In genomic region chr4:69892829-69893175, GRCm38 (mm10) we compare ENCODE assay signal across 24 mouse cellular contexts.
A peak's percentile ranks its signal among the peaks of the same experiment; 100 is the strongest.
DNase-seq lines count a peak whose midpoint lies in the region; ATAC-seq lines count a peak whose summit lies in the region.
"Had no signal": no experiment of that assay in that cellular context is flagged by ENCODE, and none has a peak within 500 bp of the region (broad histone marks: within the 10 kb centered on the region; RNA-seq: fewer than 3 reads in every experiment).

No protein-coding gene starts in this region.

- H3K4me3 ChIP-seq in midbrain, embryonic 10.5 days: no peak overlapping the region
- H3K4me3 ChIP-seq in midbrain, embryonic 16.5 days (ENCODE audit: low read depth, low read length): no peak overlapping the region
- H3K4me3 ChIP-seq: embryonic facial prominence, embryonic 10.5 days; embryonic facial prominence, embryonic 12.5 days; forebrain, embryonic 13.5 days; forebrain, embryonic 15.5 days had no signal

- no peak overlapping the region for H3K9ac ChIP-seq in midbrain, embryonic 16.5 days (ENCODE audit: low read depth, low read length)
- H3K9ac ChIP-seq: embryonic facial prominence, embryonic 12.5 days; forebrain, embryonic 13.5 days; forebrain, embryonic 15.5 days; forebrain, postnatal 0 days had no signal

- 0 out of 2 replicates have a peak overlapping the region, but pooled peaks have one; percentile 42 for H3K27ac ChIP-seq in midbrain, embryonic 10.5 days (replicated peaks)
- H3K27ac ChIP-seq in midbrain, embryonic 16.5 days (ENCODE audit: low read length): no peak overlapping the region
- H3K27ac ChIP-seq: embryonic facial prominence, embryonic 10.5 days; embryonic facial prominence, embryonic 12.5 days; forebrain, embryonic 13.5 days; forebrain, embryonic 15.5 days had no signal

- no peak for ATAC-seq in midbrain, embryonic 16.5 days
- ATAC-seq: CD4-positive, CD25-positive, alpha-beta regulatory T cell, adult 4 months; forebrain, postnatal 0 days; Patski had no signal

- no peaks in the 10 kb centered on the region for H3K9me3 ChIP-seq in midbrain, embryonic 10.5 days (replicated peaks)
- no peaks in the 10 kb centered on the region for H3K9me3 ChIP-seq in midbrain, embryonic 16.5 days (replicated peaks; ENCODE audit: control insufficient read depth, low read length, poor library complexity, severe bottlenecking)
- H3K9me3 ChIP-seq: embryonic facial prominence, embryonic 10.5 days; embryonic facial prominence, embryonic 12.5 days; forebrain, embryonic 13.5 days; forebrain, embryonic 15.5 days had no signal

- H3K36me3 ChIP-seq in midbrain, embryonic 10.5 days: no peaks in the 10 kb centered on the region
- H3K36me3 ChIP-seq in midbrain, embryonic 16.5 days (ENCODE audit: control insufficient read depth, insufficient read depth, low read length): no peaks in the 10 kb centered on the region
- H3K36me3 ChIP-seq: embryonic facial prominence, embryonic 10.5 days; embryonic facial prominence, embryonic 12.5 days; forebrain, embryonic 15.5 days; G1E had no signal

- H3K4me1 ChIP-seq in midbrain, embryonic 10.5 days: peaks cover 34% of the 10 kb centered on the region
- no peaks in the 10 kb centered on the region; the same call in 1 of the 2 replicates for H3K4me1 ChIP-seq in midbrain, embryonic 16.5 days (ENCODE audit: control insufficient read depth, insufficient read depth, low read length)
- H3K4me1 ChIP-seq: forebrain, embryonic 15.5 days had no signal

- no peaks in the 10 kb centered on the region for H3K27me3 ChIP-seq in midbrain, embryonic 10.5 days (ENCODE audit: low read depth, poor library complexity, severe bottlenecking)
- no peaks in the 10 kb centered on the region for H3K27me3 ChIP-seq in midbrain, embryonic 16.5 days (ENCODE audit: control insufficient read depth, insufficient read depth, low read depth, low read length)
- H3K27me3 ChIP-seq: CH12.LX; embryonic facial prominence, embryonic 12.5 days; forebrain, embryonic 13.5 days; forebrain, embryonic 15.5 days; Patski had no signal

- no peak for DNase-seq in midbrain, embryonic 10.5 days (ENCODE audit: low spot score)
- DNase-seq in R1 (ENCODE audit: low read depth, low spot score): peak; percentile 86
- DNase-seq in ZHBTc4 (ENCODE audit: low read depth, low spot score): peak; percentile 79
- DNase-seq in kidney, postnatal 4 days: no peak
- no peak for DNase-seq in adrenal gland, postnatal 36 days
- DNase-seq: adrenal gland, adult 2 months; adrenal gland, postnatal 10 days; adrenal gland, postnatal 25 days; B cell, adult 2 months; cerebellum, adult 11-12 months; cerebellum, adult 2 months; cerebellum, adult 9-10 months; cerebellum, postnatal 10 days; cerebellum, postnatal 25 days; forebrain, postnatal 0 days had no signal

- H3K4me2 ChIP-seq in midbrain, embryonic 16.5 days (ENCODE audit: low read length): no peak overlapping the region
- H3K4me2 ChIP-seq: embryonic facial prominence, embryonic 12.5 days; forebrain, embryonic 13.5 days; forebrain, embryonic 15.5 days had no signal

Comparison
In these comparisons a context has a peak if more than half of its experiments do, and no peak if none do; other contexts are left out.
1. DNase-seq: peak in R1 (single experiment) and ZHBTc4 (single experiment); none in midbrain, embryonic 10.5 days (single experiment), kidney, postnatal 4 days (0 of 2) and adrenal gland, postnatal 36 days (0 of 2).